Mouse (Mus musculus): Measurements from ENCODE around the gene St8sia1. TPM values are rescaled to one million over a fixed set of nuclear protein-coding genes. Genes with fewer than 3 reads are reported as not detected.
"Not testable (repeated sequence)": the region's sequence is repeated elsewhere in the genome, so short reads cannot be mapped to it uniquely, and the experiment has no call there.

St8sia1 gene
- polyA plus RNA-seq, 1 experiment = not detected

DNA sequence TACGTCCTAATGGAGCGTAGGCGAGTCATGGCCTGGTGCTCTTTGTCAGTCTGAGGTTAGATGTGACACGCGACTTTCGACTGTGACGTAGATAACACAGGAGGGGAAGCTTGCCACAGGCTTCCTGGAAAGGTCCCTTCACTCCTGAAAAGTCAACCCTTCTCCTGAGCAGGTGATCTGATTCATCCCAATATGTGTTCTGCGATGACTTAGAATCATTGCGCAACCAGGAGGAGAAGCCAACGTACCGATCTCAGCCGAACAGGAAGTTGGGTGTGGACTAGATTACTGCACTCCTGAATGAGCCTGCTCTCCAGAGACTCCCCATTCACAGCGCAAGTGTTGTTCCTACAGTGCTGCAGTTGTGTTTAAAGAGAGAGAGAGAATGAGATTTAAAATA is 25.2 kb upstream of the St8sia1 start:
- H3K4me3 ChIP-seq (ENCODE audit: insufficient read depth, low read depth, low read length) = no peak overlapping the region
- no peaks in the 10 kb centered on the region for H3K4me1 ChIP-seq (ENCODE audit: control insufficient read depth, insufficient read depth, insufficient read length, low read length)
- no peak overlapping the region for H3K27ac ChIP-seq (replicated peaks; ENCODE audit: low read depth, low read length)

DNA sequence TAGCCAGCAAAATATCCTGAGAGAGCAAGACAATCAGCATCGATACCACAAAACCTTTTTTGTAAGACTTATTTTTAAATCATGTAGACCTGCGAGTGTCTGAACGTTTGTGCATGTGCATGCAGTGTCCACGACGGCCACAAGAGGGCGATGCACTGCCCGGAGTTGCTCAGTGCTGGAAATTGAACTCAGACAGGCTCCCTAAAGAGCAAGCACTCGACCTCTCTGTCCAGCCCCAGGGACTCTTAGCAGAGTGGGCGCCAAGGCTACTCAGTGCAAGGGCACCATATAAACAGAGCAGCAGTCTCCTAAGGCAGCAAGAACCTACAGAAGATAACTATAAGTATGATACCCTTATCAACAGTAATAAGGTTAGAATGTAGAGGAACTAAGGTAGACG is 24.5 kb upstream of the St8sia1 start:
- no peak overlapping the region for H3K4me3 ChIP-seq (ENCODE audit: insufficient read depth, low read depth, low read length)
- H3K4me1 ChIP-seq (ENCODE audit: control insufficient read depth, insufficient read depth, insufficient read length, low read length) = no peaks in the 10 kb centered on the region
- H3K27ac ChIP-seq (replicated peaks; ENCODE audit: low read depth, low read length) = no peak overlapping the region

DNA sequence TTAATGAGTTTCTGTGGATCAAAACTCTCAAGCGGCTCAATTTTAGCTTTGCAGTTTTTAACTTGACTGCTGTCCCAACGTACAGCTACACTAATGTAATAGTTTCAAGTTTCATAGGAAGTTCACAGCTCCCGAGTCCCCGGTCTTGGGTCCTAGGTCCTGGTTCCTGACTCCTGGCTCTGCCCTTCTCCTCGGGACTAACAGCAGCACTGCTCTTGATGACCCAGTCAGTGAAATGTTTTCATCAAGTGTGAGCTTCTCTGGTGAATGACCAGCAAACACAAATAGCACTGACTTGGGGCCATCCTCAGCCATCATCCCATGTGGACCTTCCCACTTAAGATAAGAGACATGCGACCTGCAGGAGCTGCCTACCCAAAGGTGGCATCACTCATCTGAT is 24.0 kb upstream of the St8sia1 start:
- H3K4me1 ChIP-seq (ENCODE audit: control insufficient read depth, insufficient read depth, insufficient read length, low read length) = no peaks in the 10 kb centered on the region
- no peak overlapping the region for H3K27ac ChIP-seq (replicated peaks; ENCODE audit: low read depth, low read length)
- no peak overlapping the region for H3K4me3 ChIP-seq (ENCODE audit: insufficient read depth, low read depth, low read length)

DNA sequence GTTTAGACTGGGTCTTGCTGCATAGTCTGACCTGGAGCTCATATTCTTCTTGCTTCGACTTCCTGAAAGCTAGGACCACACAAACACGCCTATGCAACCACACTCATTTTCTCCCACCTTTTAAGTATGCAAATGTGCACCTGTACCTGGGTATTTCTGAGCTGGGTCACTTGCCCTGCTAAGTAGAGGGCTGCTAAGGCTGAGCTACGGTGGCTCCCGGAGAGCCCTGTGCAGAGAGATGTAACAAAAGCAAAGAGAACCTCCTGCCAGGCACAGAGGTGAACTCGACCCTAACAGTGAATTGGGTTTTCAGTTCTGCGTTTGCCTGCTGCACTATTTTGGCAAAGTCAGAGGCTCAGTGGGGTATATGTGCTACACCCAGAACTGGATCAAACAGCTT is 23.4 kb upstream of the St8sia1 start:
- Histone ChIP-seq H3K4me3 (ENCODE audit: insufficient read depth, low read depth, low read length) (no peak overlapping the region), H3K27ac (replicated peaks; ENCODE audit: low read depth, low read length) (no peak overlapping the region), H3K4me1 (ENCODE audit: control insufficient read depth, insufficient read depth, insufficient read length, low read length) (no peaks in the 10 kb centered on the region)

DNA sequence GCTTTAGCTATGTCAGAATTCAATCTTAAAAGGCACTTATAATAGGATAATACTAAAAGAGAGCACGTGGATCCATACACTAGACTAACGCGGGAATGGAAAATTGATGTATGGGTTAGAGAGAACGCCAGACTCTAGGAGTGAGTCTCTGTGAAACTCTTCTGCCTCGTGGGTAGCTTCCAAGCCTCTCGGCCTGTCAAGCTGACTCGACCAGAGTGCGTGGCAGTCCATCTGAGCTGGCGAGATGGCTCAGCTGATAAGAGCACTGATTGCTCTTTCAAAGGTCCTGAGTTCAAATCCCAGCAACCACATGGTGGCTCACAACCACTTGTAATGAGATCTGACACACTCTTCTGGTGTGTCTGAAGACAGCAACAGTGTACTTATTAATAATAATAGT is 22.5 kb upstream of the St8sia1 start:
- H3K4me1 ChIP-seq (ENCODE audit: control insufficient read depth, insufficient read depth, insufficient read length, low read length); H3K27ac ChIP-seq (replicated peaks; ENCODE audit: low read depth, low read length); H3K4me3 ChIP-seq (ENCODE audit: insufficient read depth, low read depth, low read length): not testable (repeated sequence)

DNA sequence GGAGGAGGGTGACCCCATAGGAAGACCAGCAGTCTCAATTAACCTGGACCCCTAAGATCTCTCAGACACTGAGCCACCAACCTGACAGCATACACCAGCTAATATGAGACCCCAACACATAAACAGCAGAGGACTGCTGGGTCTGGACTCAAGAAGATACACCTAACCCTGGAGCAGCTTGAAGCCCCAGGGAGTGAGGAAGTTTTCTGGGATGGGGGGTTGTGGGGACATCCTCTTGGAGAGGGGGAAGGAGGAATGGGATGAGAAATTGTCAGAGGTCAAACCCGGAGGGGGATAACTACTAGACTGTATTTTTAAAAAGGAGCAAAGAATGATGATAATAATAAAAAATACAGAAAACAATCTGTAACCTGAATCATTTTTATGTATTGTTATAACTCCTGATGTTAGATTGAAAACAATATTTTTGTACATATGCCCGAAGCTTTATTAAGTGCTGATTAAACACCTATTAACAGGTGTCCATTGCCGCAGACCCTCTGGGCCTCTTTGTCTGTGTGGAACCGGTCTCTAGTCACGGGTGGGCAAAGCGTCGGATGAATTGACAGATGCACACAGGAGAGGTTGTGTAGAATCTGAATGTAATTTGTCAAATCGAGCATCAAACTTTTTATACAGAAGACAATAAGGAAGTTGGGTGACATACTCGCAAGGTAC is 21.4 kb upstream of the St8sia1 start:
- H3K27ac ChIP-seq (replicated peaks; ENCODE audit: low read depth, low read length); H3K4me3 ChIP-seq (ENCODE audit: insufficient read depth, low read depth, low read length); H3K4me1 ChIP-seq (ENCODE audit: control insufficient read depth, insufficient read depth, insufficient read length, low read length): not testable (repeated sequence)

DNA sequence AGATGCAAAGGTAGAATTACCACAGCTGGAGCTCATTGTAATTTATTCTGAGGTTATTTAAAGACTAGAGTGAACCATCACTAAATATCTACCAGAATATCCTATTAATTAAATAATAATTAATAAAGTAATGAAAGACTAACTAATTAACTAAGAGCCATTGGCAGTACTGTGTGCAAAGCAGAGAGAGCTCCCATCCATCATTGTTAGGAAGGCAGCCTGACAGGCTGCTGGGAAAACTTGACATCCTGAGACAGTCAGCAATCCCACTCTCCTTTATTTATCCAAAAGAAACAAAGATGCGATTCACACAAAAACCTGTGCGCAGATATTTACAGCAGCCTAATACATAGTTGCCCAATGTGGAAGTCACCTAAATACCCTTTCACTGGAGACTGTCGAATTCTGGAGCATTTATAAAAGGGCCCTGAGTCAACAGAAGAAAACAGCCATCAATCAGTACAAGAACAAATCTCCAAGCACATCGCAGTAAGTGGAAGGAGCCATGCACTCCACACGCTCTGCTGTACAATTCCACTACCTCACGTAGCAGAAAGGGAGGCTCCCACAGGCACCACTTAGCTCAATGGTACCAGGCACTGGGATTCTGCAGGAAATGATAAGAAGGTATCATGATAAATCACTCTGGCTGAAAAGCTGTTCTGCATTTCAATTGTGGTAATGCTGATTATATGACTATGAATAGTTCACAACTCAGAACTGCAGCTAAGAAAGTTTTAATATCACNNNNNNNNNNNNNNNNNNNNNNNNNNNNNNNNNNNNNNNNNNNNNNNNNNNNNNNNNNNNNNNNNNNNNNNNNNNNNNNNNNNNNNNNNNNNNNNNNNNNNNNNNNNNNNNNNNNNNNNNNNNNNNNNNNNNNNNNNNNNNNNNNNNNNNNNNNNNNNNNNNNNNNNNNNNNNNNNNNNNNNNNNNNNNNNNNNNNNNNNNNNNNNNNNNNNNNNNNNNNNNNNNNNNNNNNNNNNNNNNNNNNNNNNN is 15.7 kb upstream of the St8sia1 start:
- no peak overlapping the region for H3K27ac ChIP-seq (replicated peaks; ENCODE audit: low read depth, low read length)
- H3K4me1 ChIP-seq (ENCODE audit: control insufficient read depth, insufficient read depth, insufficient read length, low read length) = no peaks in the 10 kb centered on the region
- no peak overlapping the region for H3K4me3 ChIP-seq (ENCODE audit: insufficient read depth, low read depth, low read length)

DNA sequence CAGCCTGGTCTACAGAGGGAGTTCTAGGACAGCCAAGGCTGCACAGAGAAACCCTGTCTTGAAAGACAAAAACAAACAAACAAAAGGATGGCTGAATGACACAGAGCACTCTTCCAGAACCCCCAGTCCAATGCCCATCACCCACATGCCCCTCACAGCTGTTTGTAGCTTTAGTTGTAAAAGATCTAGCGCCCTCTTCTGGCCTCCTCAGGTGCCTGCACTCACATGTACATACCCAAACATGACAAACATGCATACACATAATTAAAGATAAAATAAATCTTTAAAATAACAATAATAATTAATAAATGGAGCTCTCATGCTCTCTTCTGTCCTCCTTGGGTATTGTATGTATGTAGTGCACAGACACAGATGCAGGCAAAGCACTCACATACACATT is 13.0 kb upstream of the St8sia1 start:
- Histone ChIP-seq H3K4me3 (ENCODE audit: insufficient read depth, low read depth, low read length) (no peak overlapping the region), H3K4me1 (ENCODE audit: control insufficient read depth, insufficient read depth, insufficient read length, low read length) (no peaks in the 10 kb centered on the region), H3K27ac (replicated peaks; ENCODE audit: low read depth, low read length) (no peak overlapping the region)

DNA sequence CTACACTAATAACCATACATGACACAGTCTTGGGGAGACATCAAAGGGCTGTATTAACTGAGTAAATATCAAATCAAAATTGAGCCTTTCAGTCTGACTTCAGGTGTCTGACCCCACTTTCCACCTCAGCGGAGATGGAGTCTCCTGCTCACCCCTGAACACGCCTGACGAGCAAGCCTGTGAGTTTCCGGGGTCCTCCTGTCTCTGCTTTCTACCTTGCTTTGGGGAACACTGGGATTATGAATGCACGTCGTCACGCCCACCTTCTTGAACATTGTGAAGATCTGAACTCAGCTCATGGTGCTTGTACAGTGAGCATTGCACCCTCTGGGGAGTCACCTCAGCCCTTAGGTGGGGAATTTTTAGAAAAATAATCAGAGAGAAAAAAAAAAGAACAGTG is 9.0 kb upstream of the St8sia1 start:
- Histone ChIP-seq H3K4me3 (ENCODE audit: insufficient read depth, low read depth, low read length) (no peak overlapping the region), H3K4me1 (ENCODE audit: control insufficient read depth, insufficient read depth, insufficient read length, low read length) (no peaks in the 10 kb centered on the region), H3K27ac (replicated peaks; ENCODE audit: low read depth, low read length) (no peak overlapping the region)

DNA sequence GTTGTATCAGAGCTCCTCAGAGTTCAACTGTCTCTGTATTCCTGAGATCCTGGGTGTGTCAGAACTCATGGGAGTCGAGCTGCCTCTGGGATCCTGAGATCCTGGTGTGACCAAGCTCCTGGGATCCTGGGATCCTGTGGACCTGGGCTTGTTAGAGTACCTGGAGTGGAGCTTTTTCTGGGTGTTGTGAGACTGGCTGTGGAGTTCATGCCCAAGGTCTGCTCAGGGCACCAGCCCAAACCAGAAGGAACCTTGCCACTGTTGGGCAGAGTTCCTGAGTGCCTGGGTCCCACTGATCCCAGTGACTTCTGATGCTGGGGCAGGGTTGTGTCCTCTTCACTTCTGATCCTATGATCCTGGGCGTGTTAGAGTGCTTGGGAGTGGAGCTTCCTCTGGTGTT is 8.0 kb upstream of the St8sia1 start:
- Histone ChIP-seq H3K4me3 (ENCODE audit: insufficient read depth, low read depth, low read length) (no peak overlapping the region), H3K4me1 (ENCODE audit: control insufficient read depth, insufficient read depth, insufficient read length, low read length) (no peaks in the 10 kb centered on the region), H3K27ac (replicated peaks; ENCODE audit: low read depth, low read length) (no peak overlapping the region)

DNA sequence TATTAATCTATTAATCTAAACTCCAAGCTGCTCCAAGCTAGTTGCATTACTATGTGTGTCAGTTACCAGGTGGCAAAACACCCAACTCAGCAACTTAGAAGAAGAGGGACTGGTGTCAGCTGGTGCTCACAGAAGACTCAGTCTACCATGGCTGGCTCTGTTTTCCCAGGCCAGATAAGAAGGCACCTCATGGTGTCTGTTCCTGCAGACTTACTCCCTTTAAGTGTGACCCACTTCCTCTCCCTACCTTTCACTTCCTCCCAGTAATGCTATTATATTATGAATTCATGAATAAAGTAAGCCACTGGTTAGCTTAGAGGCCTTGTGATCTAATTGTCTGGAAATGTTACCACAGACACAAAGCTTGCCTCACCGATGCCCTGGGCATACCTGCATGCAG is 3.2 kb upstream of the St8sia1 start:
- H3K4me3 ChIP-seq (ENCODE audit: insufficient read depth, low read depth, low read length) = no peak overlapping the region
- H3K4me1 ChIP-seq (ENCODE audit: control insufficient read depth, insufficient read depth, insufficient read length, low read length) = no peaks in the 10 kb centered on the region
- H3K27ac ChIP-seq (replicated peaks; ENCODE audit: low read depth, low read length) = no peak overlapping the region

DNA sequence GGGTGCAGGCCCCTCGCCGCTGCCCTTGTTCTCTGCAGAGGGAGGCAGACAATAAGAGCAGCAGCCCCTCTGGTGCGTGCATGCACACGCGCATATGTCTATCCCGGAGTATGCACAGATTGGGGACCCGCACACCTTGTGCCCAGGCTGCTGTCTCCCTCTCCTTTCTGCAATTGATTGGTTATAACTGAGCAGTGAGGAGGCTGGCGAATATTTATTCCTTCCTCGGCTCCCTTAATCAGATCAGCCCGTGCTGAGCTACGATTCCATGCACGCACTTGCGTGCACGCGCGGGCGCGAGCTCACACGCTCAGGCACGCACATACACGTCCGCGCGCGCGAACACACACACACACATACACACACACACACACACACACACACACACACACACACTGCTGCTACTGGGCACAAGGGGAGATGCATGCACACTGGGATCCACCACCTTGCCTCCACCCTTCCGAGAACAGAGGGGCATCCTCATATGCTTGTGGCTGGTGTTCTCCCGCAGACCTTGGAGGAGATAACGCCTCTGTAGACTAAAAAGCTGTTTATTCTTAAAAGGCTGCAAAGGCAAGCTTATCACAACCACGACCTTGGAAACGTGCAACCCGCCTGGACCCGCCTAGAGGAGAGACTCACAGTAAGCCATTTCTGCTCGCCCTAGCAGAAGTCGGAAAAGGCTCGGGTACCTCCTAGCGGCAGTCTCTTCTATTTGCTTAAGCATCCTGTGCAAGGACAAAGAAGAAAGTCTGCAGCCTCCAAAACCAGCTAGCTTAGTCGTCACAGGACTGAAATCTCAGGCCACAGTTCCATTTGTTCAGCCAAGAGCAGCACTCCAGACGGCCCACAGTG is 506 bp upstream of the St8sia1 start:
- Histone ChIP-seq H3K4me1 (ENCODE audit: control insufficient read depth, insufficient read depth, insufficient read length, low read length) (no peaks in the 10 kb centered on the region), H3K4me3 (ENCODE audit: insufficient read depth, low read depth, low read length) (0 out of 2 replicates have a peak overlapping the region, but pooled peaks have one; percentile 15), H3K27ac (replicated peaks; ENCODE audit: low read depth, low read length) (no peak overlapping the region)

DNA sequence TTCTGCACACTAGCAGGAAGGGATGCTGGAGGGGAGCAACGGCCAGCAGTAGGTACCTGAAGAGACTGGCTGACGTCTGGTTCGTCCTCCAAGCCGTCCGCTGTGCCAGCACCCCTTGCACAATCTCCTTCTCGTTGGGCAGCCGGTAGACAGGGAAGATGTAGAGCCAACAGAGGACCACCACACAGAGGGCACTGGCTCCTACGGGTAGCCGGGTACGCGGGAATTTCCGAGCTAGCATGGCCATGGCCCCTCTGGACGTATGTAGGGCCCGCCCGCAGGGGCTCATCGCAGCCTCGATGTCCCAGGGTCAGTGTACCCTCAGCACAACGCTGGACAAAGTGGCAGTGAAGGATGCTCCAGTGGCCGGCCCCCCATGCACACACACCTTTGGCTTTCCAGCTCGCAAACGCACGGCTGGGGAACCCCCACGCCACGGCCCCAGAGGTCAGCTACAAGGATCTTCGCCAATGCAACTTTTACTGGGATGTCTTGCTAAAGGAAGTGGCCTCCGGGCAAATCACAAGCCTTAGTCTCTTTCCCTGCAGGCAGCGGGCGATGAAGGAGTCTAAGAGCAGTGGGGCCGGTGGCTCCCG is 674 bp downstream of the St8sia1 start:
- Histone ChIP-seq H3K27ac (replicated peaks; ENCODE audit: low read depth, low read length) (no peak overlapping the region), H3K4me3 (ENCODE audit: insufficient read depth, low read depth, low read length) (no peak overlapping the region), H3K4me1 (ENCODE audit: control insufficient read depth, insufficient read depth, insufficient read length, low read length) (no peaks in the 10 kb centered on the region)

DNA sequence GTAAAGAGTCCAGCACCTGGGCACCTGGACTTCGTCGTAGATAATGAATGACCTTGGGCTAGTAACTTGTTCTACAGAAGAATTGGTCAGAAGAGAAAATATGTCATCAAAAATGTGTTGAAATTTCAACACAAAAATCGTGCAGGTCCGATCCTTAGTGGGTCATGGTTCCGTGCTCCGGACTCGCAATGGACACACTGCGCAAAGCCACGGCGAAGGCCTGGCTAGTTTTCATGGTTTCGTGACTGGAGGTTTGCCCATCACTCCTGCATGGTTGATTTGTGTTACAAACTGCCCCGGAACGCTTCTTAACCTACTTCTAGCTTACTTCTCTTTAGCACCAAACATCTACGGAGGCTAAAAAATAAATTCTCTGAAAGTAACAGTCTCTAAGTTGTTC is 1.4 kb downstream of the St8sia1 start:
- H3K27ac ChIP-seq (replicated peaks; ENCODE audit: low read depth, low read length) = no peak overlapping the region
- no peaks in the 10 kb centered on the region for H3K4me1 ChIP-seq (ENCODE audit: control insufficient read depth, insufficient read depth, insufficient read length, low read length)
- no peak overlapping the region for H3K4me3 ChIP-seq (ENCODE audit: insufficient read depth, low read depth, low read length)

DNA sequence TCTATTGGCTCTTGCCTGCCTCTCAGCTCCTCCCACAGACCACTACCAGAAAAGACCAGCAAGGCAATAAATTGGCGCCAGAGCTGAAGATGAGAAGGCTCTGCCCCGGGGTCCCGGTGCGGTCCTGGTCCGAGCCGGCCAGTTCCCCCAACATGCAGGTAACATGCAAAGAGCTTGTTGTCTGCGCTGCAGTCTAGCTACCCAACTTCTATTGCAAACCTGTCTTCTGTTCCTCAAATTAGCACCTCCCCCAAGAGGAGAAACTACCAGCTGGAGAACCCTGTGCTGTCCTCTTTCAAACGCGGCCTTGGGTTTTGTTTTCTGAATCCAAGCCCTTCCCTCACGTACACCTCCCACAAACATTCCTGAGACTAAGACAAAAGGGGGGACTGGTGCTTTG is 1.8 kb downstream of the St8sia1 start:
- no peak overlapping the region for H3K4me3 ChIP-seq (ENCODE audit: insufficient read depth, low read depth, low read length)
- no peak overlapping the region for H3K27ac ChIP-seq (replicated peaks; ENCODE audit: low read depth, low read length)

More for the DNA sequence above, 1.8 kb downstream of the St8sia1 start:
- no peaks in the 10 kb centered on the region for H3K4me1 ChIP-seq (ENCODE audit: control insufficient read depth, insufficient read depth, insufficient read length, low read length)

Data from brown adipose tissue, adult 24 weeks (tissue).